Mouse (Mus musculus) testis, adult 2 months (tissue): ENCODE results near the gene Gpc1.

ENCODE experiments used
- CTCF ChIP-seq: fragments of 200-500 bp; IDR thresholded peaks from 2 replicates; pipeline ENCODE4 v1.5.1; 2012; ENCODE audit warnings: low read depth, mild to moderate bottlenecking, inconsistent platforms, low read length, moderate library complexity; ENCODE audit not compliant: control insufficient read depth, insufficient read depth, insufficient replicate concordance
- POLR2A ChIP-seq: fragments of 200-500 bp; IDR thresholded peaks from 2 replicates; pipeline ENCODE4 v1.6.1; 2012; ENCODE audit warnings: low read depth, mild to moderate bottlenecking, inconsistent platforms, low read length, moderate library complexity; ENCODE audit not compliant: control insufficient read depth

DNA sequence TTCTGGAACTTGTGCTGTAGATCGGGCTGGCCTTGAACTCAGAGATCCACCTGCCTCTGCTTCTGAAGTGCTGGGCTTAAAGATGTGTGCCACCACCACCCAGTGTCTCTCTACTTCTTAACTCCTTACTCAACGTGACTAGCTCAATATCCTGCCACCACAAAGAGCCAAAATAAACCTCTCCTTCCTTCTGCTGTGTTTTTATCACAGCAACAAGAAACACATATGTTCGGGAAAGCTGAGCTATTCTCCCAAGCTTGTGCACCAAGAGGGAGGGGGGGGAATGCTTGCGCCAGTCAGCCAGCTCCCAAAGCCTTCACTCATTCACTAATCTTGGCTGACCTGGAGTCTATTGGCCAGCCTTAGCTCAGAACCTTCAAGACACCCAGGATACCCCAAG is 49.6 kb upstream of the Gpc1 start:
- TF ChIP-seq POLR2A (no peak), CTCF (no peak)
